Mouse (Mus musculus) cerebellum, adult 9-11 months (tissue): ENCODE measurements around the gene Scube2.

Experiments used
- DNase-seq: peaks from one replicate; pipeline ENCODE4 v3.0.0; 2022

The Scube2 gene

GRCm38 (mm10) chr7:109792759-109793158, 72.7 kb downstream of the Scube2 start:
- peak; percentile 70 for DNase-seq

GRCm38 (mm10) chr7:109790818-109791217, 74.7 kb downstream of the Scube2 start:
- no peak for DNase-seq

GRCm38 (mm10) chr7:109787860-109788259, 77.6 kb downstream of the Scube2 start:
- no peak for DNase-seq

- DNase-seq = no peak
These were observed 82.2 kb downstream of the Scube2 start for GRCm38 (mm10) chr7:109783281-109783680.

- peak; percentile 77 for DNase-seq
These were observed 83.8 kb downstream of the Scube2 start, which contains the start of gene Nrip3 for GRCm38 (mm10) chr7:109781470-109782203. Nrip3 (minus strand) TSS chr7:109782025.

- DNase-seq = no peak
These were observed 84.4 kb downstream of the Scube2 start for GRCm38 (mm10) chr7:109781087-109781469.

GRCm38 (mm10) chr7:109772251-109772650, 93.2 kb downstream of the Scube2 start:
- DNase-seq = no peak

- DNase-seq = no peak
These were observed 96.6 kb downstream of the Scube2 start for GRCm38 (mm10) chr7:109768699-109769383.

- DNase-seq = no peak
These were observed 97.7 kb downstream of the Scube2 start for GRCm38 (mm10) chr7:109767575-109768350.

- DNase-seq = no peak
These were observed 101.5 kb downstream of the Scube2 start for GRCm38 (mm10) chr7:109764009-109764408.

- no peak for DNase-seq
These were observed 109.2 kb downstream of the Scube2 start for GRCm38 (mm10) chr7:109756291-109756690.

- DNase-seq = no peak
These were observed 111.4 kb downstream of the Scube2 start for GRCm38 (mm10) chr7:109754034-109754433.

GRCm38 (mm10) chr7:109752008-109752925, 113.2 kb downstream of the Scube2 start, which contains the start of gene Tmem9b:
Tmem9b (minus strand) TSS chr7:109752875.
- DNase-seq = peak; percentile 81

GRCm38 (mm10) chr7:109751427-109752007, 114.0 kb downstream of the Scube2 start:
- peak; percentile 23 for DNase-seq
